Mouse (Mus musculus): Measurements from ENCODE around the gene Rnf126.

DNA sequence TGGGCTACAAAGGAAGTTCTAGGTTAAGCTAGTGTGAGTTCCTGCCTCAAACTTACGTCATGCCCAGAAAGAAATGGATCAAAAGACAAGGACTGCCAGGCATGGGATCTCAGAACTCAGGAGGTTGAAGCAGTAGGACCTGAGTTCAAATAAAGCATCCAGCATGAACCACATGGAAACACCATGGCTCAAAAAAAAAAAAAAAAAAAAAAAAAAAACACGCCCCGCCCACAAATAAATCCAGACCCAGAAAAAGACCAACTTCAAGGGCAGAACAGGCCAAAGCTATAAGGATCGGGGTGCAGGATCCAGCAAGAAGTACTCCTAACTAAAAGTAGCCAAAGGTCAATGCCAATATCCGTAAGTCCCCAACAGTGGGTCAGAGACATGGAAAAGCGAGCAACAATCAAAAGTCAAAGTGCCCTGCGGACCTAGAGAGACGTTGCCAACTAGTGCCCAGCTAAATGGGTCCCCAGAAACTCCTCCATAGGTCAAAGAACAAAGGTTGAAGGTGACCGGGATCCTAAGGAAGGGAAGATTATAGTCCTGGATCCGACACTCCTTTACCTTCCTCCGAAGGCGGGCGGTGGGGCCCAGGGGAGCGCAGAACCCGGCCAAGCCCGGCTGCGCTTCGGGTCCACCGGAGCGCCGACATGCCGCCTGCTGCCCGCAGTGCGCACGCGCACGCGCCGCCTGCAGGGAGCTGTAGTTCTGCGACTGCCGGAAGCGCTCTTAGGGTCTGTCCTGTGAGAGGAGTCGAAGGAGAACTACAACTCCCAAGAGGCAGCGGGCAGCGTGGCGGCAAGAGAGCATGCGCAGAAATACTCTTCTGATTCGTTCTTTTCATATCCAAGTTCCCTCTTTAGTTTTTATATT, 20.6 kb downstream of the Rnf126 start, which contains the start of gene Polrmt:
- TF ChIP-seq CTCF (IDR thresholded peaks at IDR 0.05; ENCODE audit: low read depth, low read length) (no peak), POLR2A (IDR thresholded peaks at IDR 0.05; ENCODE audit: borderline replicate concordance, low read depth, low read length) (peak; percentile 16; the same call in 1 of the 2 replicates)
